In the genomic region with DNA sequence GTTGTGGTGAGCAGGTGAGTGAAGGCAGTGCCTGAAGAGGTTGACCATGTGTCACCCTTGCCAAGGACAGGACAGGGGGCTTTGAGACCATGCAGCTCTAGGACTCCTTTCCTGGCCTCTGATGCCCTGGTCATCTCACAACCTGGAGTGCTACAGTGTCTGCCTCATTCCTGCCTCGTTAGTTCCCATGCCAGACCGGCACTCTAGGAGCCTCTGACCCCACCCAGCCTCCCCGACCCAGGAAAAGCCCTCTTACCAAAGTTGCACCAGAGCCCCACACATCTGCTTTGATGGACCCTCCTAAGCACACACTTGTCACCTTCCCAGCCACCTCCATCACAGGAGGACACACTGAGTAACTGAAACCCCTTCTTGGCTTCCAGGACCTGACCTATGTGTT, we compare ENCODE assay signal across 14 mouse cellular contexts.
"Had no signal": no experiment of that assay in that cellular context is flagged by ENCODE, and none has a peak within 500 bp of the region (broad histone marks: within the 10 kb centered on the region; RNA-seq: fewer than 3 reads in every experiment).

No protein-coding gene starts in this region.

- H3K9ac ChIP-seq: neural tube, embryonic 15.5 days; stomach, embryonic 15.5 days had no signal

- H3K9me3 ChIP-seq: neural tube, embryonic 15.5 days; stomach, embryonic 15.5 days had no signal

- DNase-seq: retina, postnatal 1 day; right cerebral cortex, postnatal 14 days; right cerebral cortex, postnatal 25 days; right cerebral cortex, postnatal 4 days; spleen, adult 18-20 months; thymus, adult 18-20 months; thymus, adult 2 months; thymus, postnatal 14 days; thymus, postnatal 25 days; thymus, postnatal 36 days; thymus, postnatal 4 days had no signal

- H3K4me1 ChIP-seq: neural tube, embryonic 15.5 days; stomach, embryonic 15.5 days had no signal

- H3K27me3 ChIP-seq: neural tube, embryonic 15.5 days; stomach, embryonic 15.5 days had no signal

- H3K27ac ChIP-seq: neural tube, embryonic 15.5 days; stomach, embryonic 15.5 days; stomach, postnatal 0 days had no signal

- H3K36me3 ChIP-seq: neural tube, embryonic 15.5 days; stomach, embryonic 15.5 days had no signal

- H3K4me2 ChIP-seq: neural tube, embryonic 15.5 days; stomach, embryonic 15.5 days had no signal

- H3K4me3 ChIP-seq: neural tube, embryonic 15.5 days; stomach, embryonic 15.5 days had no signal
